Mouse (Mus musculus): ENCODE measurements around the gene Gm17334.

Gene Gm17334

DNA sequence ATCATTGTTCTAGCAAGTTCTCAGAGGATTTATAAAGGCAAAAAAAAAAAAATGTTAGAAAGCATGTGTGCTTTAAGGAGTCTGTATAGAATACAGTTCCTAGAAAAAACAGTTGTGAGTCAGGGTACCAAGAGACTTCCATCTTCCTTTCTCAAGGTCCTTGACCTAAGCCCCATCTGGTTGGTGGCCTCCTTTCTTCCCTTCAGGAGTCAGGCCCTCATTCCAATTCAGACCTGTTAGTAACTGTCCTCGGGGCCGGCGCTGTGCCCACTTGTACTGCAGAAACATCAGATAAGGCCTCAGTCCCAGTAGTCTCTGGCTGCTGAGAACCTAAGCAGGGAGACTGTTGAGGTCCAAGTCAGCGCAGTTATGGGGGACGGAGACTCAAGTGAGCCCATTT lies at the start of gene Gm17334:
Gene Gm17334 (minus strand): TSS at position 101 of the 400 bp plus-strand sequence.
- no peak for DNase-seq

DNA sequence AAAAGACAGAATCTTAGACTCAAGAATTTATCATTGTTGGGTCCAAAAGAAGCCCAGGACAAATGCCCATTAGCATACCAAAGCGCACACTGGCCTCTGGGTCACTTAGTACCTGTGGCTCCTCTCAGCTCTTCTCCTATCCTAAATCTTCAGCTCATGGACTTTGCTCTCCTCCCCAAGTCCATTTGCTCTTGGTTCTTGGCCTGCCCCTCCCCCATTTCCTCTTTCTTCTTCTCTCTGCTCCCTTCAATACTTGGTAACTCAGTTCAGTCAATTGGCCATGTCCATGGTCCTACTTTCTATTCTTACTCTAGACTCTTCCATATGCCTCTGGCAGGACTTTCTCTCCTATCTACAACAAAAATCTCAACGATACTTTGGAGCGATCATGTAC lies 49.0 kb upstream of the Gm17334 start:
- DNase-seq, result no peak

DNA sequence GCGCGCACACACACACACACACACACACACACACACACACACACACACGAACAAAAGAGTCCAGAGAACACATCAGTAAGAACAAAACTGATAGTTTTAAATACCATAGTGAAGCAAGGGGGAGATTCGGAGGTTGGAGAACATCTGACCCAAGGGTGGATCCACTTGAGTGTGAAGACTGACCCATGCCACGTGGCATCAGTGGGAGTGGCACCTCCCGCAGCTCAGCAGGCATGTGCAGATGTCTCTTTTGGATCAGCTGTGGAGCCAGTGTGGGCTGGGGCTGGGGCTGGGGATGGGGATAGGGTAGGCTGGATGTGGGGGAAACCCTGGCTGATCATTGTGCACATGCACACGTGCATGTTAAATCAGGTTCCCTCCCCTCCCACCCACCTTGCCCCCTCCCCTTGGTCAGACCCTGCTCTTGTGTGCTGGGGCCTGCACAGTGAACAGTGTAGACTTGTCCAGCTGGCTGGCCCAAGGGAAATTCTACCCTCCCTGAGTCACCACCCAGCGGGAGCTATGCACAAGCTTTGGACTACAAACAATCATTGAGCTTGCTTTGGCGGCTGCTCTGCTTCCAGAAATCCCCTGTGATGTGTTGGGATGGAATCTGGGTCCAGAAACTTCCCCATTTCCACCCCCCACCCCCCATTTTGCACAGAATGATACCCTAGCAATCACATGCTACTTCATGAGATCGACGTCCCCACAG lies 48.4 kb upstream of the Gm17334 start:
- no peak for DNase-seq

DNA sequence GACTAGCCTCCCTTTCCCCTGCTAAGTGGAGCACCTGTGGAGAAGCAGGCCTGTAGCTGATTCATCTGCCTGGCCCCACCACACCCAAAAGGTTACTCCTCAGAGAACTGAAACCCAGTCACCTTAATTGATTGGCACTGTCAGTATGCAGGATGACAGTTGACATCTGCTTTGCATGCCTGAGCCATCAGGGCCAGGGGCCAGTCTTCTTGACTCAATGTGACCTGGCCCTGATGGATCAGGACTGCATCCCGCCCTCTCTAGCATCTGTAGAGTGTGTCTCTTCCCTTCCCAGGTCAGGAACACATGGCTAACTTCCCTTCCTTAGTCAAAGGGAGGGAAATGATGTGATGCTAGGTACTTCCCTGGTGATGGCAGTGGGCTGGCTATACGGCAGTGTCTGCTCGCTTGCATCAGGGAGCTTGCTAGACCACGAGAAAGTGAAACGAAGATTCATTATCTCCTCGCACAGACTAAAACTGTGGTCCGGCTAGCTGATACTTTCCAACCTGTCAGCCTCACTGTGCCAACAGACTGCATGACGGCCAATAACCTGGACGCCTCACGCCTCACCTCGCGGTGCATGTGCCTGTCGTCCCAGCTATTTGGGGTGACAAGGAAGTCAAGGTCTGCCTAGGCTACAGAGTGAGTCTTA lies 47.7 kb upstream of the Gm17334 start:
- no peak for DNase-seq

DNA sequence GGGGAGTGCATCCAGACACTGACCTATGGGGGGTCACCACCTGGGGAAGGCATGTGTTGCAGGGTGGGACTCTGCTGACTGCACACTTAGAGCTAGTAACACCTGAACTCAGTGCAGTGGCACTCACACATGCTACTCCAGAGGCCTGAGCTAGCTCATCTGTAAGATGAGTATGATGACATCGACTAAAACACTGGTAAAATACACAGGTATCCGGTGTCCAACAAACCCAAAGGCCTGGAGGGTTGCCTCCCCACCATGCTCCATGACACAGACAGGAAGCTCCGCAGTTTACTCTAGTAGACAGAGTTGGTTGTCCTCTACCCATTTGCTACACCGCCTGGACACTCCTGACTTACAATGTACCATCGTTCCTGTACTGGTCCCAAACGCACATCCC lies 46.5 kb upstream of the Gm17334 start:
- no peak for DNase-seq

DNA sequence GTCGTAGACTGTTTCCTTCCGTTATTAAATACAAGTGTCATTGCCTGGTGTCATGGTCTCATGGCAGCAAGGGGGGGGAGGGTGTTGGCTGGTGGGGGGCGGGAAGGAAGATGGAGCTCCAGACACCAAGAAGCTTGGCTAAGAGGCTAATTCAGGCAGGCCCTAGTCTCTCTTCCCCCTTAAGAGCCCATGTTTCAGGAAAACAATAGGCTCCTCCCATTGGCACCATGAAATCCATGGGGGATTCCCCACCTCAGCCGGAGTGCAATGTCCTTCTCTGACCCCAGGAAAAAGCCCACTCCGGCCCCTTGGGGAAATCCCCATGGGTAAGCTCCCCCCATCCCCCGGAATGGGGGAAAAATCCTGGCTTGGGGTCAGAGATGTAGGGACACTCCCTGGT lies 45.8 kb upstream of the Gm17334 start:
- DNase-seq, result no peak

DNA sequence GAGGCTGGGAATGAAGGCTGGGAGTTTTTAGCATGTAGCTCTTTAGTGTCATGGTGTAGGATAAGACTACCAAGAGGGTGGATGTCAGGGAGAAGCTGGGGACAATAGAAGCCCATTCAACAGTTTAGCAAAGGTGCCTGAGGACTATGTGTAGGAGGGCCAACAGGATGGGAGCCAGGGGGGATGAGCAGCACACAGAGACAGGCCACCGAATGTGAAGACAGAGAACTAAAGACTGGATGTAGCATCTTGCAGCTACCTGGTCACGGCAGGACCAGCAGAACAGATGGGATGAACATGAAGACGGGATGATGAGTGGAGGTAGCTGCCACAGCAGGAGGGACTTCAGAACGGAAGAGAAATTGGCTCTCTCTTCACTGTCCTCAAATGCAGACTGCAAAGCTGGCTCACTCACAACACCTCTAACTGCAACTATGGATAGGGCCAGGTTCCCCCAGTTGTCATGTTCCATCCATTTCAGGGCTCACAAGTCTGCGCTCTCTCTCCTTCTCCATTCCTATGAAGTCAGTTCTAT lies 43.9 kb upstream of the Gm17334 start:
- no peak for DNase-seq

DNA sequence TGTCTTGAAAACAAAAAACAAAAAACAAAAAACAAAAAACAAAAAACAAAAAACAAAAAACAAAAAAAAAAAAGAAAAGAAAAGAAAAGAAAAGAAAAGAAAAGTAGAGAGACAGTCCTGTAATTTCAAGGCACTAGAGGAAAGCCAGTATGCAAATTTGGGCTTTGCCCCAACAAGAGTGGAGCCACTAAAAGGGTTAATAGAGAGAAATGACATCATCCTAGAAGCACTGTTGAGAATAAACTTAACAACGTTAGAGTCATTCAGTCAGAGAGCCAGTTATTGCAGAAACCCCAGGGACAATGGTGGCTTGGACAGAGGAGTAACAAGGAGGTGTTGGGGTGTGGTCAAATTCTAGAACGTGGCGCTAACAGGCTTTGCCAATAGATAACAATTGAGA lies 41.8 kb upstream of the Gm17334 start:
- no peak for DNase-seq

DNA sequence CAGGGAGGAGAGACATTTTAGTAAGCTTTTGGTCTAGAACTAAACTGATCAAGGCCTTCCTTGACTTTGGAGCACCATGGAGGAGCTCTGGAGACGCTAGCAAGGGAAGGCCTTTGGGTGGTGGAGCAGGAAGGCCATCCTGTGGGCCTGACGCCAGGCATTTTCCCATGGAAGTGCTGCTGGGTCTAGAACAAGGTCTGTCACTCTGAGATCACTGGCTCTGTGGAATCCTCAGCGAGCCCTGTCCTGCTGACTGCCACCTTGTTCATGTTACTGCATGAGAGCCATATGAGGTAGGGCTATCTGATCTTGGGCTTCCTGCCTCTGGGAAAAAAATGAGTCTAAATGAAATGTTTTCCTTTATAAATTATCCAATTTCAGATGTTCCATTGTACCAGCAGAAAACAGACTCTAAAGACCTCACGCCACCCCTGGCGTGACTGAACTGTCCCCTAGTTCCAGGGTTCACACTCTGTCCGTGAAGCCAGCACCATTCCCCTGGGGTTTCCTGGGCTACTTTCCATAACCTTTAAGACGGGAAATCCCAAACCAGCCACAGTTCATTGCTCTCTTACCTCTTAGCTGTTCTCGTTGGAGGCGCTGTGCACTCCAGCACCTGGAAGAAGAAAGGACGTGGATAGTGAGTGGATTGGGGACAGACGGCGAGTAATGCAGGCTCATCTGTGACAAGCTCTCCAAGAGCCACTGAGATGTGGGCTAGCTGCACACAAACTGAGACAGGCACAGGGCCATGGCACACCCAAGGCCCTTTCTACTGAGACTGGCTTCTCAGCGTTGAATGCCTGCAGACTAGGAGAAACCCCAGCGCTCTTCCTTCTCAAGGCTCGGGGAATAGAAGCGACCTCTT lies 40.2 kb upstream of the Gm17334 start:
- no peak for DNase-seq

DNA sequence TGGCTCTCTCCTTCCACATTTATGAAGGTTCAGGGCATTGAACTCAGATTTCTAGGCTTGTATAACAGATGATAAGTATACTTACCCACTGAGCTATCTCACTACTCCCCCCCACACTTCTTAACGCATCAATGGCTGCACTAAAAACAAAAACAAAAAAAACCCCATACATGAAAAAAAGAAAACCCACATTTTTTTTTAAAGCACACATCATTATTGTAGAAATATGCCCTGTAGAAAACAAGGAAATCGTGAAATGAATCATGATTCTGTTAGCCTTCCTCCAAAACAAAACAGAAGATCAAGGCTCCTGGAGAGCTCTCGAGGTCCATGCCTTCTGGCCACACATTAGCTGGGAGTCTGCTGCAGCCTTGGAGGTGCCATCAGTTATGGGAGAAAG lies 38.3 kb upstream of the Gm17334 start:
- no peak for DNase-seq

DNA sequence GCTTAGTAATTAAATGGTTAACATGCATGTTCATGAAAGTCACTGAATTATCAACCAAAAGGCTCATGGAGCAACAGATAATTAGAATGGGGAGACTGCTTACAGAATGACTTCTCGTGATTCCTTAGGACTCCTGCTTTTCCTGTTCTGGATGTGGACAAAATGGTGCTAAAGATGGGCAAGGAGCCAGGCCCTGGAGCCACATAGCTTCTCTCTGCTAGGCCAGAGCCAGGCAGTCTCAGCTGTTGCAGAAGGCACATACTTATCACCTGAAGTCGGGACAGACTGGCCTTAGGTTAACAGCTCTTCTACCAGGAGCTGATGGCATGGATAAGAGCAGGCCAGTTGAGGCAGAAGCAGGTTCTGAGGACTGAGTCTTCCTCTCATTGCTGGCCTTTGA lies 37.8 kb upstream of the Gm17334 start:
- no peak for DNase-seq

DNA sequence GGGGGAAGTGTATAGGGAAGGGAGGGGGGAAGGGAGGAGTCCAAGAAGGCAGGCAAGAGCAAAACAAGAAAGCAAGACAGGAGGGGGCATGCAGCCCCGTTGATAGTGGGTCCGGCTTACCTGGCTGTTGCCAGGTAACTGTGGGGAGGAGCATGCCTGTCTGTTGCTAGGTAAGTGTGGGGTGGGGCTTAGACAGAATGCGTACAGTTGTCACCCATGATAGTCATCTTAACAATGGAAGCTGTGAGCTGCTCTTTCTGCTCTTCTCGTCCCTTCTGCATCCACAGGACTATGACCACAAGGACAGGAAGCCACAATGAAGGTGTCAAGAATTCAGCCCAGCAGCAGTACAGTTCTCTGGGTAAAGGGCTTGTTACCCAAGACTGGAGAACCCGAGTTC lies 37.2 kb upstream of the Gm17334 start:
- no peak for DNase-seq

DNA sequence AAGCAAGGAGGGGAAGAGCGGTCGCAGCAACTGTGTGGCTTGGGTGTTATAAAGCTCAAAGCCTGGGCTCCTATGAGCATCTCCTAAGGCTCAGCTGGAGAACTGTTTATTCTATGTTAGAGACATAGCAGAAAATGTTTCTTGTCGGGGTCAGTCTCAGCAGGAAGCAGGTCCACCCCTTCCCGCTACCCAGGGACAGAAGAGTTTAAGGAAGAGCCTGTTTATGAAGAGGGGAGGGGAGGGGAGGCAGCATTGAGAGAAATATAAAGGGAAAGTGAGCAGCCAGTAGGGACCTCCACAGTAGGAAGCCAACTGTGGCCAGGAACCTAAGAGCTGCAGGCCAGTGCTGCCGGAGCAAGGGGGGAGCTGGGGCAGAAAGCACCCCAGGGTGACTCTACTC lies 36.4 kb upstream of the Gm17334 start:
- DNase-seq, result no peak

DNA sequence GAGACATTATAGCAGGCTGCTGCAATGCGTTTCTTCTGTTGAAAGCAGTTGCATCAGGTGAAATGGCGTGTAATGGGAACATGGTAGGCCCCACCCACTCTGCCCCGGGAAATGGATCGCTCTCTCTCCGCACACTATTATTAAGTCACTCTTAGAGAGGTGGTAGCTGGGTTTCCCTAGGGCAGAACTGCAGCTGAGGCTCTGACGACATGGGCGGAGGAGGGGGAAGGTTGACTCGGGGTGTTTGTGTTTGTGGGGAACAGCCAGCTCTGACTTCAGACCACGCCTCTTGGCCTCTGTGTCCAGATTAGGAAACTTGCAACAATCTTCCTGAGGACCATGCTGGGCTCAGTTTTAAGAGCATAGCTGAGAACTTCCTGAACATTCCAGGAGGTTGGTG lies 32.8 kb upstream of the Gm17334 start:
- peak; percentile 81 for DNase-seq

DNA sequence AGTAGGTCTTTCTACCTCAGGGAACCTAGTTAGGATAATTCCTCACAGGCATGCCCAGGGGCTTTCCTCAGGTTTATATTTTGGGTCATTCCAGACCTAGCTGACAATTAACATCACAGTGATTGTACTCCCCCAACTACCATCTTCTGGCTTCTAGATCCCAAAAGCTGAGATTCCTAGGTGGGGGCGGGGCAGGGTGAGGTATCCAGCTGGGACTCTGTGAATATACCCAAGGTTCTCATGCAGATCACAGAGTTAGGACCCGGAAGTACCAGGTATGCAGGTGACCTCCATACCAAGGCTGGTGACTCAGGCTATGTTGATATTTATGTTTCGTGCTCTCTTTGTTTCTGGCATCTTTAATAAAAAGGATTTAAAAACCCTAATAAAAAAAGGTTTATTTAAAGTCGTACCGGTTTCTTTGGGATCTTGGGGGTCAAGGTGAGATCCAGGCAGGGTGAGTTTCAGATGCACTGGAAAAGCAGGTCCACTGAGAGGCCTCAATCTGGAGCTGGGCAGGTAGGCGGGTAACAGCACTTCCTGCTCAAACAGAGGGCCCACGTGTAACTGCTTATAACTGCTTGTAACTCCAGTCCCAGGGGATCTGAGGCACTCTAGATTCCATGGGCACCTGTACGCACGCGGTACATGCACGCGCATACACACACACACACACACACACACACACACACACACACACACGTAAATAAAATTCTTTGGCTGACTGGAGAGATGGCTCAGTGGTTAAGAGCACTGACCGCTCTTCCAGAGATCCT lies 31.8 kb upstream of the Gm17334 start:
- DNase-seq, result no peak

DNA sequence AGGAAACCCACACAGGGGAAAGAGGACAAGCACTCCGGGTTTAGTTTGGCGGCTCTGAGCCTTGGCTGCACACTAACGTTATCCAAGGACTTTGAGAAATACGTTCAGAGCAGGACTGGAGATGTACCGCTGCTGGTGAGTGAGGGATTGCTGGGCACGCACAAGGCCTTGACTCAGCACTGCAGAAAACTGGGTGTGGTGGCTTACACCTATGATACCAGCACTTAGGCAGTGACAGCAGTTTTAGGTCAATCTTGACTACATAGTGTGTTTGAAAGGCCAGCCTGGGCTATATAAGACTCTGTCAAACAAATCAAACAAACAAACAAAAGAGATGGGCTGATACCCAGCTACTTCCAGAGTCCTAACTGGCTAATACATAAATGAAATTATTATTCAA lies 30.5 kb upstream of the Gm17334 start:
- DNase-seq, result no peak

DNA sequence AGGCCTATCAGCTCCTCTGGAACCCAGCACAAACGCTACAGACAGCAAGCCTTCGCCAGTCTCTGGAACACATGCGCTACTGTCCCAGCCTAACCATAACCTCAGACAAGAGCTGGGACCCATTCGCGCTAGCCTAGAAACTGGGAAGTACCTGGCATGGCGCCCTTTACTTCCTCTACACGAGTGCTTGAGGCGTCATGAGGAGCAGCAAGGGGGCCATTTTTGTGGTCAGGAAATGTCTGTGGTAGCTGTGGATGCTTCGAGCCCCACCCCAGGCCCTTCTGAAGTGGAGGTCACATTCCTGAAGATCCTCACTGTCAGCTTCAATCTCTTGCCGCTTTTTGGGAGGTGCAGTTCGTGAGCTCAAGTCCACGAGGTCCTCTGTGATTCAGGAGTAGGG lies 30.1 kb upstream of the Gm17334 start:
- no peak for DNase-seq

DNA sequence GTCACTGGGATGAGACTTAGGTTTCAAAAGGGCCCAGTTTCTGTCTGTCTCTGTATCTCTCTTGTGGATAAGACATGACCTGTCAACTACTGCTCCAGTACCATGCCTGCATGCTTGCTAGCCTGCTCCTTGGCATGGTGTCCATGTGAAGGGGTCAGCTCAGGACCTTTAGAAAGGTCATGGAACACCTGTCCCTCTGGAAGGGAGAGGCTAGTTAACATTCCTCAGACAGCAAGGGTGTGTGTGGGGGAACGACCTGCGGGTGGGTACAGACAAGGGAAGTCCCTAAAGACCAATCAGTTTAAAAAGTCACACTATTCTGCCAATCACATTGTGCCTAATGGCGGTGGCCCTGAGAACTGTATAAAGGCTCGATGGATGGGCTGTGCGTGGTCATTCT lies 28.0 kb upstream of the Gm17334 start:
- no peak for DNase-seq

DNA sequence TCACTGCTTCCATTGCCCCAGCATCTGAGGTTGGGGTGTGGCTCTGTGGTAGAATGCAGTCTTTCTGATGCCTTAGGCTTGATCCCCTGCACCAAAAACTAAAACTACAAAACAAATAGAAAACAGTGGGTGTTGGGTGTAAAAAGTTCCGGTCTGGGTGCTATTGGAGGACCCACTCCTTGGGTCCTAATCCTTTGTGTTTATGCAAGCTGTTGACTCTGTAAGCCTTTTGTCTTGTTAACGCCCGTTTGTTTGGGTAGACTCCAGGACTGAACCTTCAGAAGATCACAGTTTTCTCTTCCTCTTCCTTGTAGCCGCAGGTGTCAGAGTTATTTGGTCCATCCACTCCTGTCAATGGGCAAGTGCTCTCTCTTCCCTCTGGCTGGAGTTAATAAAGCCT lies 27.0 kb upstream of the Gm17334 start:
- DNase-seq, result no peak

DNA sequence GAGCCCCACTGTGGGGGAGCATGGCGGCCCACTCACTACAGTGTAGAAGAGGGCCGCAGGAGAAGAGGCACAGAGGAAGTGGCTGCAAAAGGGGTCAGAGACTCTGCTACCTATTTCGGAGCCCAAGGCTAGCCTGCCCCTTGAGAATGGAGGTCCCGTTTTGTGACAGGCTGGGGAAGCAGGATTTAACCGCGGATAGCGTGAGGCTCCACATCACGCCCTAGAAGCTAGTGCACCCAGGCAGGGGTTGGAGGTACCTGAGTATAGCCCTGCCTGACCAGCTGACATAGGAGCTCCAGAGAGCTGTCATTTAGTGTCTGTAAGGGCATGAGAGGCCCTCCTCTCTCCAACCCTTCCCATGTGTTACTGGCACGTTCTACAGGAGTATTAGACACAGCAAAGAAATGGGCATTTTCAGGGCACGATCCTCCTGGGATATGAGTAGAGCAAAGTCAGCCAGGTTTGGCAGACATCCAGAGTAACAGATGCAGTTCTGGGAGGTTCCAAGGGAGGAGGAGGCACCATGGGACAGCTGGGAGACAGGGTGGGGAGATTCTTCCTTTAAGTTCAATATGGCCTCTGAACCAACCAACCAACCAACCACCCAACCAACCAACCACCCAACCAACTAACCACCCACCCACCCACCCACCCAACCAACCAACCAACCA lies 25.2 kb upstream of the Gm17334 start:
- DNase-seq, result no peak

DNA sequence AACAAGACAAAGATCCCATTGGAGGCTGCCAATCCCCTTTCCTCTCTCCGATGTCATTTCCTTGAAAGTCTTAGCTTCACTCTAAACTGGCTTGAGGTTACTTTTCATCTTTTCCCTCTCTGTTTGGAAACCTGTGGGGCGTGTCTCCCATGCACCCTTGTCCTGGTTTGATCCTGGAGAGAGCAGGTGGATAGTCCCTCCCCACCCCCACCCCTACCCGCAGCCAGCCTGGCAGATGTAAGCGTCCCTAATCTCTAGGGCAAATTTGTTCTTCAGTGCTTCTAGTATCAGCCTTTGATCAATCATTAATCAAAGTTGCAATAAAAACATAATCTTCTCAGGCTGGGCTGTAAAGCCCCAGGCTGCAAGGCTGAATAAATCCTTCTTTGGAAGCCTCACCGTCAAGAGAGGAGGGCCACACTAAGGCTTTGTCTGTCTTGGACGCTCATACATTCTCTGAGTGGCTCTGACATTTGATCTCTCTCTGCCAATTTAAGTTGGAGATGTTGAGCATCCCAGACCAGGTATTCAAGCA lies 24.5 kb upstream of the Gm17334 start:
- no peak for DNase-seq
